Mouse (Mus musculus) stomach, embryonic 14.5 days (tissue): ENCODE measurements at regions not wholly inside any gene's neighbourhood (a gene's known extent, or its start where the extent isn't known, plus 50 kb on each side); places are given as distances from the start of the nearest gene placed in this dataset.
A peak's percentile ranks its signal among the peaks of the same experiment; 100 is the strongest.

ENCODE experiments used
- ATAC-seq: fragments of 200-750 bp; cut with Nextera tagmentation; 2 replicates; pipeline ENCODE4 v1.8.0; 2017; ENCODE audit warnings: low read depth, moderate TSS enrichment; ENCODE audit not compliant: insufficient number of reproducible peaks, insufficient read depth, low FRiP score
- H3K27ac ChIP-seq: fragments of 300-500 bp; sonication (generic); 2 replicates; pipeline ENCODE4 v1.5.1; 2014; ENCODE audit warnings: mild to moderate bottlenecking, low read length, moderate library complexity, mixed read lengths
- H3K27me3 ChIP-seq: fragments of 300-500 bp; sonication (generic); 2 replicates; pipeline ENCODE4 v1.6.1; 2014; ENCODE audit warnings: low read length, control low read depth, mixed read lengths; ENCODE audit not compliant: control insufficient read depth, insufficient read depth
- H3K36me3 ChIP-seq: fragments of 300-500 bp; sonication (generic); 2 replicates; pipeline ENCODE4 v1.6.1; 2014; ENCODE audit warnings: mild to moderate bottlenecking, control low read depth, low read length, moderate library complexity, mixed read lengths; ENCODE audit not compliant: control insufficient read depth, insufficient read depth
- H3K4me1 ChIP-seq: fragments of 300-500 bp; sonication (generic); 2 replicates; pipeline ENCODE4 v1.6.1; 2014; ENCODE audit warnings: low read length, control low read depth, mixed read lengths; ENCODE audit not compliant: control insufficient read depth, insufficient read depth
- H3K4me2 ChIP-seq: fragments of 300-500 bp; sonication (generic); replicated peaks from 2 replicates; pipeline ENCODE4 v1.6.1; 2014; ENCODE audit warnings: low read depth, low read length, control low read depth
- H3K4me3 ChIP-seq: fragments of 300-500 bp; sonication (generic); 2 replicates; pipeline ENCODE4 v1.5.1; 2014; ENCODE audit warnings: low read depth, low read length, control low read depth
- H3K9ac ChIP-seq: fragments of 300-500 bp; sonication (generic); replicated peaks from 2 replicates; pipeline ENCODE4 v1.6.1; 2014; ENCODE audit warnings: low read depth, mild to moderate bottlenecking, control low read depth, low read length, moderate library complexity, mixed read lengths
- H3K9me3 ChIP-seq: fragments of 300-500 bp; sonication (generic); 2 replicates; pipeline ENCODE4 v1.6.1; 2016; ENCODE audit warnings: low read depth, low read length, control low read depth; ENCODE audit not compliant: control insufficient read depth
- WGBS: fragments of 180-500 bp; shearing (Covaris S2); extraction: QIAGEN DNeasy Blood & Tissue Kit; methylation state at CpG from one replicate; pipeline ENCODE4 v1.1.7; 2014; 5-methylcytosine and 5-hydroxymethylcytosine counted together

GRCm38 (mm10) chr4:26494262-26494661, 147.6 kb upstream of the Manea start:
- H3K4me3 ChIP-seq = no peak overlapping the region

DNA sequence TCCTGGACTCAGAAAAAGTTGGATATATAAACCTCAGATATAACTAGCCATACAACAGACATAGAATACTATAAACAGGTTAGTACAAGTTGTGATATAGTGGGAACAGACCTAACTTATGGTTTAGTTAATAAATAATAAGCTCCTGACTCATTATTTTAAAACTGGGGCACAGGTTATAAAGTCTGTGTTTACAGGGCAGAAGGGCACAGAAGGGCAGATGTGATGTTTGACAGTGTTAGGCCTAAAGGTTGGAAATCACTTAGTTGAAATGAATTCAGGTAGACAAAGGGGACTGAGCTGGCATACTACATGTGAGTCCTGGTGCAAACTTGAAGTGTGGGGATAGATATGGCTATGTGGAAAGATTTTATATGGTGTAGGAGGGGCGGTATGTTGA, 128.2 kb upstream of the Manea start:
- H3K27me3 ChIP-seq = no peaks in the 10 kb centered on the region
- no peak overlapping the region for H3K27ac ChIP-seq
- H3K4me2 ChIP-seq = no peak overlapping the region
- ATAC-seq = no peak
- no peak overlapping the region for H3K4me3 ChIP-seq
- H3K36me3 ChIP-seq = no peaks in the 10 kb centered on the region
- H3K4me1 ChIP-seq = no peaks in the 10 kb centered on the region
- no peaks in the 10 kb centered on the region for H3K9me3 ChIP-seq
- H3K9ac ChIP-seq = no peak overlapping the region
- WGBS = 86% methylated on average over 1 of the region's 1 CpGs

More at GRCm38 (mm10) chr4:26494262-26494661, 147.6 kb upstream of the Manea start:
- Histone ChIP-seq H3K27me3 (no peaks in the 10 kb centered on the region), H3K36me3 (no peaks in the 10 kb centered on the region), H3K4me1 (no peaks in the 10 kb centered on the region), H3K27ac (no peak overlapping the region), H3K9ac (no peak overlapping the region), H3K4me2 (no peak overlapping the region), H3K9me3 (no peaks in the 10 kb centered on the region)
- ATAC-seq = no peak

GRCm38 (mm10) chr4:26441533-26441932, 94.8 kb upstream of the Manea start:
- H3K4me2 ChIP-seq = no peak overlapping the region
- WGBS = 42% methylated on average over 1 of the region's 1 CpGs
- ATAC-seq = 0 out of 2 replicates have a peak, but pooled peaks have one; percentile 18
- H3K27me3 ChIP-seq = no peaks in the 10 kb centered on the region
- no peak overlapping the region for H3K27ac ChIP-seq
- no peaks in the 10 kb centered on the region for H3K4me1 ChIP-seq
- no peak overlapping the region for H3K4me3 ChIP-seq
- no peaks in the 10 kb centered on the region for H3K36me3 ChIP-seq
- no peak overlapping the region for H3K9ac ChIP-seq
- no peaks in the 10 kb centered on the region for H3K9me3 ChIP-seq

- Histone ChIP-seq H3K36me3 (no peaks in the 10 kb centered on the region), H3K4me3 (no peak overlapping the region), H3K9ac (no peak overlapping the region), H3K9me3 (no peaks in the 10 kb centered on the region), H3K27ac (no peak overlapping the region), H3K4me2 (no peak overlapping the region), H3K27me3 (no peaks in the 10 kb centered on the region), H3K4me1 (no peaks in the 10 kb centered on the region)
- no peak for ATAC-seq
Observed at GRCm38 (mm10) chr4:26422084-26422483, 75.4 kb upstream of the Manea start.

DNA sequence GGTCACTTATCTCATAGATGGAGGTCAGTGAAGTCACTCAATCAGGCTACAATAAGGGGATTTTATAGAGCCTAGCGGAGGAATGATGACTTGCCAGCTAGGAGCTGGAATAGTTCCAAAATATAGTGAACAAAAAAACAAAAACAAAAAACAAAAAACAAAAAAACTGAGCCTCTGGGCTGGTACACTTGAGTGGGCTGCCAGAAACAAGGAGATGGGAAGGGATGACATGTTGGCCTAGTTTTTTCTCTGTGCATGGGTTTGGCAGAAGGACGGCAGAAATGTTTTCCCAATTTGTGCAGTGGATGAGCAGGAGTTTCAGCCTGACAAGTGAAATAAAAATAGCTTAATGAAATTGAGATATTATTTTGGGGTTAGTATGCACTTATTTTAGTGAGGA, 57.6 kb upstream of the Manea start:
- Histone ChIP-seq H3K4me3 (no peak overlapping the region), H3K27ac (no peak overlapping the region), H3K9ac (no peak overlapping the region), H3K4me2 (no peak overlapping the region), H3K27me3 (no peaks in the 10 kb centered on the region), H3K4me1 (no peaks in the 10 kb centered on the region), H3K9me3 (no peaks in the 10 kb centered on the region), H3K36me3 (no peaks in the 10 kb centered on the region)
- WGBS = 86% methylated on average over 2 of the region's 2 CpGs
- no peak for ATAC-seq

GRCm38 (mm10) chr4:26402213-26402612, 55.5 kb upstream of the Manea start:
- no peaks in the 10 kb centered on the region for H3K27me3 ChIP-seq
- ATAC-seq = no peak
- H3K36me3 ChIP-seq = no peaks in the 10 kb centered on the region
- H3K9ac ChIP-seq = no peak overlapping the region
- H3K9me3 ChIP-seq = no peaks in the 10 kb centered on the region
- no peak overlapping the region for H3K4me3 ChIP-seq
- H3K4me1 ChIP-seq = no peaks in the 10 kb centered on the region
- no peak overlapping the region for H3K27ac ChIP-seq
- no peak overlapping the region for H3K4me2 ChIP-seq
